Mouse (Mus musculus) T-helper 1 cell (primary cell): Measurements from ENCODE around the gene Myoz1.
"Not testable (repeated sequence)": the region's sequence is repeated elsewhere in the genome, so short reads cannot be mapped to it uniquely, and the experiment has no call there.

ENCODE experiments used
- in situ Hi-C: fragments of 300-600 bp; cut with MboI, MseI; formaldehyde crosslinking; loops from one replicate; pipeline ENCODE4 v1.15.1; 2025; ENCODE audit warnings: high pct_unique_total_duplicates

The Myoz1 gene

DNA sequence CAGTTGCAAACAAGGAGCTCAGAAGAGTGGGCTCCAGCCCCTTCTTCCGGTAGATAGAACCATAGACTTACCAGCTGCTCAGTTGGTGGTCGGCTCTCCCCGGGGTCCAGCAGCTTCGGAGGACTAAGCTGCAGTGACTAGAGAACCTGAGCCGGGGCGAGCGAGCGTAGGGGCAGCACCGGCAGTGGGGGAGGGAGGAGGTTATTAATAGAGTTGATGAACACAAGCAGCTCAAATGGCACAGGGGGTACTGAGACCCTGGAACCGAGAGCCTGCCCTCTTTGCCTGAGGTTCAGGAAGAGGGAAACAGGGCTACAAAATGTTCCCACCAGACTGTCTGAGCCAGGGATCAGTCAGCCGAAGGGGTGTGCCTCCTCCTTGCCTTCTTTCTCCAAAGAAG, at the start of gene Myoz1:
TSS of gene Myoz1 (minus strand) at position 180 of the 400 bp plus-strand sequence.
- in situ Hi-C loops: no loop called here

DNA sequence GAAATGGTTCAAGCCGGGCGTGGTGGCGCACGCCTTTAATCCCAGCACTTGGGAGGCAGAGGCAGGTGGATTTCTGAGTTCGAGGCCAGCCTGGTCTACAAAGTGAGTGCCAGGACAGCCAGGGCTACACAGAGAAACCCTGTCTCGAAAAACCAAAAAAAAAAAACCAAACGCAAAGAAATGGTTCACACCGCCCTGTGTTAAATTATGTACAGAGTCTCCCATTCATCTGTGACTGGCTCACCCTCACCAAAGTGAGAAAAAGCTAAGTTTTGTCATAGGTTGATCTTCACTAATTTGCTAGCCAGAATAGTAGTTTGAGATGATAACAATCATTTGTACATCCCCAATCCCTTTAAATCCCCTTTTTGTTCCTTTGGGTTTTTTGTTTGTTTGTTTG, 47.1 kb upstream of the Myoz1 start:
- in situ Hi-C loops: not testable (repeated sequence)

DNA sequence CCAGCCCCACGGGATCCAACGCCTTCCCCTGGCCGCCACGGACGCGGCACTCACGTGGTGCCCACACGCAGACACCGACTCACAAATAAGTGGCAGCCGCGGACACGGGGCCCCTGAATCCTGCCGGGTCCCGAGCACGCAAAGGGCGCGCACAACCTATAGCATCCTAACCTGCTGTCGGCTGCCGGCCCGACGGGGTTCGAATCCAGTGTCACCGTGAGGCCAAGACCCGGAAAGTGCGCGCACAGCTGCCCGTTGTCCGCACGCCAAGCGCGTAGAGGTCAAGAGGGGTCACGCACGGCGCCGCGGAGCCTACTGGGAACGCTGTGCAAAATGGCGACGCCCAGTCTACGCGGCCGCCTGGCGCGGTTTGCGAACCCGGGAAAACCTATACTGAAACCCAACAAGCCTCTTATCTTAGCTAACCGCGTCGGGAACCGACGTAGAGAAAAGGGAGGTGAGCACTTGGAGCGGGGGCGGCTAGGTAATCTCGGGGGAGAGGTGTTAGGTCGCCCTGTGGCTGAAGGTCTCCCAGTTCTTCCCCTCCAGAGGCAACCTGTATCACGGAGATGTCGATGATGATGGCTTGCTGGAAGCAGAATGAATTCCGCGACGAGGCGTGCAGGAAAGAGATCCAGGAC, 46.5 kb upstream of the Myoz1 start, which contains the start of gene Chchd1:
TSS of gene Chchd1 (plus strand) at position 266 of the 641 bp plus-strand sequence.
- in situ Hi-C loops: no loop called here

DNA sequence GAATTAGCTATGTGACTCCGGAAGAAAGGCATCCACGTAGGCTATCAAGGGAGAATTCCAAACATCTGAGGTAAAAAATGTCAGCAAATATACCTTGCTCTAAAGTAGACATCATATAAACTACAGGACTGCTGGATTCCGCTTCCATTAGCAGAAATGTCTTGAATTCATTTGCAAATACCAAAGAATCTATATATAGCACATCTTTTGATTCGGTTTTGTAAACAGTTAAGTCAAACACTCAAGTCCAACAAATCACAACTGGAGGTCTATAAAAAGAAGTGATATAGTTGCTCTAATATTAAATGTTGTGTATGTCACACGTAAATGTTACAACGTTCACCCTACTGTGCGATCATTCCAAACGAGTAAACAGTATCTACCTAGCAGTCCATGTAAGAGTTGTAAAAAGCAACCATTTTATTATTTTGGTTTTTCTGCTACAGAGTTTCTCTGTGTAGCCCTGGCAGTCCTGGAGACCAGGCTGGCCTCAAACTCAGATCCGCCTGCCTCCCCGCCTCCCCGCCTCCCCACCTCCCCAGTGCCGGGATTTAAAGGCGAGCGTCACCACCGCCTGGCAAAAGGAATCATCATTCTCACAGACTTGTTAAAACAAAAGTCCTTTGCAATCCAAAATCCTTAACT, 45.9 kb upstream of the Myoz1 start:
- in situ Hi-C loops: no loop called here

DNA sequence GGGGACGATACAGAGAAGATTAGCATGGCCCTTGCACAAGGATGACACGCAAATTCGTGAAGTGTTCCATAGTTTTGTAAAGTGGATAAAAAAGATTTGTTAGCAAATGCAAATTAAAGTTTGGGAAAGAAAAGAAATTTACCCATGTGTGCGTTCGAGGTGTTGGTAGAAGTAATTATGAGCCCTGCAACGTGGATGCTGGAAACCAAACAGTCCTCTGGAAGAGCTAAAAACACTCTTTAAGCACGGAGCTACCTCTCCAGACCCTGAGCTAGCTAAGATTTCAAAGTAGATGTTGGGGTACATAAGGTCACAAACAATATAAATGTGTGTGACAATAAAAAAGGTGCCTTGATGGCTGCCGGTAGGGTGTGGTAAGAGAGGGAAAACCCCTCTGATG, 45.2 kb upstream of the Myoz1 start:
- in situ Hi-C loops: no loop called here

DNA sequence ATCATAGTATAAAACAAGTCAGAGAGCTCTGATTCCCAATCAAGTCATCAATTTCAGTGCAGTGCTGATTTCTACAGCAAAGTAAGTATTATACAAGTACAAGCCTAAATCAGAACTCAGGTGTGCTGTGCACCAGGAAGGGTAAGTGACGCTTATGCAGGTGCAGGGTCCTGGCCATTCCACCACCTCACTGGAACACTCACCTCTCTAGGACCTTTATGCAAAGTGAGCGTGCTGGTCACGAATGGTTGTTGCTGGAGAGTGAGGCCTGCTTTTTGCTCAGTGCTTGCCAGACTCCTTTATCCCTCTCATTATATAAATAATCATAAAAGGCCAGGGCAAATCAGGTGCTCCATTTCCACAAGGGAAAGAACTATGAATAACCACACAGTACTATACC, 44.0 kb upstream of the Myoz1 start:
- in situ Hi-C loops: no loop called here

DNA sequence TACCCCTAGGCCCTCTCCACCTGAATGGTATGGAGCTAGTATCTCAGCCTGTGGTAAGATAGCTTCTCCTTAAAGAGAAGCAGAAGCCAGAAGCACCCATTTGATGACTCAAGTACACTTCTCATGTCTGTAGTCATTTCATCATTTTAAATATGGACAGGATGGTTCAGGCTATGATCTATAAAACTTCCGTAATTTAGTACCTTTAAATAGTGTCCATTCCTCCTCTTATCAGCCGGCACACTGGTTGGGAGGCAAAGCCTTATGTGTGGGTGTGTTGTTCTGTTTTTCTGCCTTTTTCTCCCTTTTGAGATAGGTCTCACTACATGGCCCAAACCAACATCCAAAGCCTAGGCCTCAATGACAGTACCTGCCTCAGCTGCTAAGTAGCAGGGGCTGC, 42.2 kb upstream of the Myoz1 start:
- in situ Hi-C loops: no loop called here

DNA sequence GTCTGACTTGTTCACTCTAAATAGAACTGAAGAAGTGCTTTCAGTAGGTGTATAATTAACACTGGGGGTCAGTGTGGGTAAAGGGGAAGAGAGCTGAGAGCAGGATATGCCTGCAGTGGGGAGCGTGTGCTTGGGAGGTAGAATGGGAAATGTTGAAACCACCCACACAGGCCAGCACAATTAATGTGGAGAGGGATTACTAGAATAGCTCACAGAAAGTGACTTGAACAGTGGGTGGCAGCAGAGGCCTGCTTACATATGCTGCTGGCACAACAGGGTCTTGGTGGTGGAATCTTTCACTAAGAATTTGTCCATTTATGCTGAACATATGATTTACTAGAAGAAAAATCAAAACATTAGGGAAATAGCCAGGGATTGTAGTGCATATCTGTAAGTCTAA, 40.6 kb upstream of the Myoz1 start:
- in situ Hi-C loops: no loop called here

DNA sequence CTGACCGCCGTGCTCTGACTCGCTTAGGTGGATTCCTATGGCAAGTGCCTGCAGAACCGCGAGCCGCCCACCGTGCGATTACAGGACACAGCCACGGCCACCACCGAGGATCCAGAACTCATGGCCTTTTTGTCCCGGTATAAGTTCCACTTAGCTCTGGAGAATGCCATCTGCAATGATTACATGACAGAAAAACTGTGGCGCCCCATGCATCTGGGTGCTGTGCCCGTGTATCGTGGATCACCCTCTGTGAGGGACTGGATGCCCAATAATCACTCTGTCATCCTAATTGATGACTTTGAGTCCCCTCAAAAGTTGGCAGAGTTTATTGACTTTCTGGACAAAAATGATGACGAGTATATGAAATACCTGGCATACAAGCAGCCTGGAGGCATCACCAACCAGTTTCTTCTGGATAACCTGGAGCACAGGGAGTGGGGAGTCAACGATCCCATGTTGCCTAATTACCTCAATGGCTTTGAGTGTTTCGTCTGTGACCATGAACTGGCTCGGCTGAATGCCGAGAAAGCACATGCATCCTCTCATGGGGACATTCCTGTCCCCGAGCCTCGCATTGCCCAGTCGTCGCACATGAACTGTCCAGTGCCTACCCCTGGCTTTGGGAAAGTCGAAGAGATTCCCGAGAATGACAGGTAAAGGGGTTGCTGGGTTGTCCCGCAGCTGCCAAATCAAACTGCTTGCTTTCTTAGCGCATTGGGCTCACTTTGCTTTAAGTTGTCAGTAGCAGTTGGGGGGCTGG, 39.6 kb upstream of the Myoz1 start:
- in situ Hi-C loops: no loop called here

DNA sequence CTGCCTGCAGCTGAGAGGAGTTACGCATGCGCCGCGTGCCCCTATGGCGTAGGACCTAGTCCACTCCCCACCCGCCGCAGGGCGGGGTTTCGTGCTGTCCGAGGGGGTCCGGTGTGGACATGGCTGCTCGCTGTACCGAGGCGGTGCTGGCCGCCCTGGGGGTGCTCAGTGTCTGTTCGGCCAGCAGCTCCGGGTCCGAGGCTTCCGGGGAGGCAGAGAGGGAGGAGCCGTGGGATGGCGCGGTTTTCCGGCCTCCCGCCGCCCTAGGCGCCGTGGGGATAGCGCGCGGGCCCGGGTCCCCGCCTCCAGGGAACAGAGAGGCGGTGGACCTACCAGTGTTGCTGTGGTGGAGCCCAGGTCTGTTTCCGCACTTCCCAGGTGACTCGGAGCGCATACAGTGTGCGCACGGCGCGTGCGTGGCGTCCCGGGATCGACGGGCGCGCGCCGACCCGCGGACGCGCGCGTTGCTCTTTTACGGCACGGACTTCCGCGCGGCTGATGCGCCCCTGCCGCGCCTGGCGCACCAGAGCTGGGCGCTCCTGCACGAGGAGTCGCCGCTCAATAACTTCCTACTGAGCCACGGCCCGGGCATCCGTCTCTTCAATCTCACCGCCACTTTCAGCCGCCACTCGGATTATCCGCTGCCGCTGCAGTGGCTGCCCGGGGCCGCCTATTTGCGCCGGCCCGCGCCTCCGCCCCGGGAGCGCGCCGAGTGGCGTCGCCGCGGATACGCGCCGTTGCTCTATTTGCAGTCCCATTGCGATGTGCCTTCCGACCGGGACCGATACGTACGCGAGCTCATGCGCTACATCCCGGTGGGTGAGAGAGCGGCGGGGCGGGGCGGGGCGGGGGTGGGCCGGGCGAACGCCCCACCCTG, 38.8 kb upstream of the Myoz1 start, which contains the start of gene Fut11:
TSS of gene Fut11 (plus strand) at position 85 of the 877 bp plus-strand sequence.
- in situ Hi-C loops: no loop called here

DNA sequence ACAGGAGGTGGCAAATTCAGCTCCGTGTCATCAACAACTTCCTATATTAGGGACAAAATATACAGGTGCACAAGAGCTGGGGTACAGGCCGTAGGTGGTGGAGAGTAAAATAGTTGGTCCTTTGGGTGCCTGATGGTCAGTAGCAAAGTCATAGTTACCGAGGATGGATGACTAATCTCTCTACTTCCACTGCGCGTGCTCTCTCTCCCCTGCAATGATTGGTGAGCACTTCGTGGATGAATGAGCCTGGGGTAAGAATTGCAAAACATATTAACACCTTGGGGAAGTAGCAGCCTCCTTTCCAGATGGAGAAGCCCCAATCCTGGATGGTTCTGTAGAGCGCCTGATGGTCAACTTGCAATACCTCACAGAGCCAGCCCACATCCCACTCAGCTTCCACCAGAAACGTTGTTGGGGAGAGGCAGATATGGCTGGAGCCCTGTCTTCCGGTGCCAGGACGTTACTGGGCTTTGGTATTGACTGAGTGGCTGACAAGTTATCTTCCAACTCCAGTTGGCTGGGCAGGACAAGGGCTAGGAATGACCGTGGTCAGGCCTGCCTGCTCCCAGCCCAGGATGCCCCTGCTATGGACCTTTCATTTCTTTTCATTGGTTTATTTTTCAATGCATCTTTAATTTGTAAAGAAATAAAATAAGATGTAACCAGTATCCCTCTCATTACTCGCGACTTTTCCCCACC, 38.0 kb upstream of the Myoz1 start:
- in situ Hi-C loops: no loop called here

DNA sequence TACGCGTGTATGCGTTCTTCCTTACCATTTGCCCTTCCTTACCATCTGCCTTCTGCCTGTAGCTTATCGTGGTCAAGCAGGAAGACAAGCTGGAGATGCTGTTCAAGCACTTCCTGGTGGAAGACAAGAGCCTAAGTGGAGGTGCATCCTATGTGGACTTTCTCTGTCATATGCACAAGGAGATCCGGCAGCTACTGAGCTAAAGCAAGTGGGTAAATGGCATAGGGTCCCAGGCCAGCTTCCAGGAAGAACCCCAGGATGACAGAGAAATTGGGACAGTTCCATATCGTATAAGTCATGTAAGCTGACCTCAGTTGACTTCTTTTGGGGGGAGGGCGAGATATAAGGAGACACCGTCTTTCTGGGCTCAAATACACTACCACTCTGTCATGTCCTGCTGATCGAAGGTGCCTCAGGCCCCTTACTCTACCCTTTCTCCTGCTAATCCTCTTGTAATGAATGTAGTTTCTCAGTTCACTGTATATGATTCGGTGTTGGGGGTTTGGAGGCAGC, 37.3 kb upstream of the Myoz1 start:
- in situ Hi-C loops: no loop called here

DNA sequence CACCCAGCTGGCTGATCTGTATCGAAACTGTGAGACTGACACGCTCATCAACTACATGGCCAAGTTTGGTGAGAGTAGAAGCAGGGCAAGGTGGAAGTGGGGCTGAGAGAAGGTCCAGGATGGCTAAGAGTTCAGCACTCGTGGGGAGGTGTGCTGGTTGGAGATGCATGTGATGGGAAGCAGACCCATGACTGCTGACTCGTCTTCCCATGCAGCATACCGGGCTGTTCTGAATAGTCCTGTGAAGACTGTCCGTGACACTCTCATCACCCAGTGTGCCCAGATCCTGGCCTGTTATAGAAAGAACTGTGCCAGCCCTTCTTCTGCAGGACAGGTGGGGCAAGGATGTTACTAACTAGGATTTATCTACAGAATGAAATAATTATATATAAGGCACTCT, 35.4 kb upstream of the Myoz1 start:
- in situ Hi-C loops: no loop called here

DNA sequence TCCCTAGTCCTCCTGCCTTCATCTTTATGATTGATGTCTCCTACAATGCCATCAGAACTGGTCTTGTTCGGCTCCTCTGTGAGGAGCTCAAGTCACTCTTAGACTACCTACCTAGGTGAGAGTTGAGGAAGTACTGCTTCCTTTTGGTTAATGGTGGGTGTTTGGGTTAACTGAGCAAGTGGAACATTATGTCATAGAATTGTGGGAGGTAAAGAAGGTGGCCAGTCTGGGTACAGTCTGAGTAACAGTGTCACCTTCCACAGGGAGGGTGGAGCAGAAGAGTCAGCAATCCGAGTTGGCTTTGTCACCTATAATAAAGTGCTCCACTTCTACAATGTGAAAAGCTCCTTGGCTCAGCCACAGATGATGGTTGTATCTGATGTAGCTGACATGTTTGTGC, 32.7 kb upstream of the Myoz1 start:
- in situ Hi-C loops: no loop called here

DNA sequence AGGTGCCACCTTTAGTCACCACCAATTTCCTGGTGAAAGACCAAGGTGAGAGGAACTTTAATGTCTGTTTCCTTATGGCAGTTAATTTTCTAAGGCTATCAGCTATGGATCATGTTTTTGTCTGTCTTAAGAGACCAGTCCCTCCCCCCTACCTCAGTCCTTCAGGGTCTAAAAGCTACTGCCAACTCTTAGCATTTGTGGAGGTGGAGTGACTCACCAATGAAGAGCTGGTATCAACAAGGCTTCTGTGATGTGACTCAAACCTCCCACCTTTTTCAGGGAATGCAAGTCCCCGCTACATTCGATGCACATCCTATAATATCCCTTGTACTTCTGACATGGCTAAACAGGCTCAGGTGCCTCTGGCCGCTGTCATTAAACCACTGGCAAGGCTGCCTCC, 30.2 kb upstream of the Myoz1 start:
- in situ Hi-C loops: no loop called here

DNA sequence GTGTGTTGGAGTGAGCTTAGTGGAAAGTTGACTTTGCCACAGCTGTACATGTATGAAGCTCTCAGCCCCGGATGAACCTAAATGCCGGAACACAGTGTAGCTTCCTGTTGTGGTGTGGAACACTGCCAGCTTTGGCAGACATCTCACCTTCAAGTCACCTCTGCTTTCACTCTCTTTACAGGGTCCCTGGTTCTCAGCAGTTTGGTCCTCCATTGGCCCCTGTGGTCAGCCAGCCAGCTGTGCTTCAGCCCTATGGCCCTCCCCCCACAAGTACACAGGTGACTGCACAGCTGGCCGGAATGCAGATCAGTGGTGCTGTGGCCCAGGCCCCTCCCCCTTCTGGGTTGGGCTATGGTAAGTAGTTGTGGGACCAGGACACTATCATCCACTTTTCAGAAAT, 26.2 kb upstream of the Myoz1 start:
- in situ Hi-C loops: no loop called here

DNA sequence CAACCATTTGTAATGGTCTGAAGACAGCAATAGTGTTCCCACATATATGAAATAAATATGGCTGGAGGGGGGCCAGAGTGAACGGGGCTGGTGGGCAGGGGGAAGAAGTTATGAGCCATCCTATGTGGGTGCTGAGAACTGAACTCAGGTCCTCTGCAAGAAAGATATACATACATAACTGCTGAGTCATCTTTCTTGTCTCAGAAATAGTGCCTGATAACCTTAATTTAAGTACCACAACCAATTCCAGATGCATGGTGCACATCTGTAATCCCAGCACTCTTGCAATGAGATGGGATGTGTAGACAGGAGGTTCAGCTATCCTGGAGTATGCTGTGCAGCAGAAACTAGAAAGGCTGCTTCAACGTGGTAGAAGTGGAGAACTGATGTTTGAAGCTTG, 25.4 kb upstream of the Myoz1 start:
- in situ Hi-C loops: no loop called here

DNA sequence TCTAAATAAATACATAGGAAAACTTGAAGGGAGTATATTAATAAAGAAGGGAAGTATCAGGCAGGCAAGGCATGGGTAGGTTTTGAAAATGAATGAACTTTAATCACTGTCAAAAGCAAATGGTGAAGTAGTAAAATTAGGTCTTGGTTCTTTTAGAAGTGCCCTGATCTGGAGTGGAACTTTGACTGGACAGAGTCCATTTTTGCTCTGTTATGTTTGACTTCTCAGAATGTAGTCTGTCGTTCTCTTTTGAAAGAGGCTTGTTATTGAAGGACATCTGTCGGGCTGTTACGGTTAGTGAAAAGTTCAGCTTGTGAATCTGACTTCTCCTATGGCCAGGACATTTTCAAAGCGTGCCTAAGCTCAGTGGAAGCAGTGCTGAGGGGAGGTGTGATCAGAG, 21.6 kb upstream of the Myoz1 start:
- in situ Hi-C loops: no loop called here

DNA sequence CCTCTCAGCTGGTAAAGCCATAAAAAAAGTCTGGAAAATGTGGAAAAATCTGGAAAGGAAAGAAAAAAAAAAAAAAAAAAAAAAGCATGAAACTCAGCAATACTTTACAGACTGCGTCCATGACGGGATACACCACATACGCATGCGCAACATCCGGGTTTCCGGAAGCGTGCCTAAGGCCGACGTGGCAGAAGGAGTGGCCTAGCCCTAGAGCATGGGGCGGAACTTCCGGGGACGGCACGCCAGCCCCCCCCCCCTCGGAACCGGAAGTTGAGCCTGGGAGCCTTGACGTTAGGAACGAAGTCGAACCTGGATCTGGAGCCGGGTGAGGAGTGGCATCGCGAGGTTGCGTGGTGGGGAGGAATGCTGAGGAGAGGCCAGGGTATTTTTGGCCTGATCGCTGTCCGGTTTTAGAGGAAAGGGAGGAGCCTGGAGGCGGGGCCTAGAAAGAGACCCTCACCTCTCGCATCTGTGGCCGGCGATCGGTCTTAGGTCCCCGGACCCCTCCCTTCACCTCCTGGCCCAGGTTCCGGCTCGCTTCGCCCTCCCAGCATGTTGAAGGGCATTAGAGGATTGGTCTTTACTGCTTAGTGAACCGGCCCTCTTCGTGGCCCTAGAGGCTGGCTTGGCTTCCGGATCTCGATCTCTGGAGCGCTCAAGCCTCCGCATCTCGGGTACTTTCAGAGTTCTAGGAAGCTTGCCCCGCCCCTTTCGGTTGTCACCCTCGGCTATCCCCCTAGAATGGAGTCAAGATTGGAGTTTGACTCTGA, 17.9 kb upstream of the Myoz1 start, which contains the start of gene Sec24c:
TSS of gene Sec24c (plus strand) at position 245 of the 770 bp plus-strand sequence.
- in situ Hi-C loops: no loop called here

DNA sequence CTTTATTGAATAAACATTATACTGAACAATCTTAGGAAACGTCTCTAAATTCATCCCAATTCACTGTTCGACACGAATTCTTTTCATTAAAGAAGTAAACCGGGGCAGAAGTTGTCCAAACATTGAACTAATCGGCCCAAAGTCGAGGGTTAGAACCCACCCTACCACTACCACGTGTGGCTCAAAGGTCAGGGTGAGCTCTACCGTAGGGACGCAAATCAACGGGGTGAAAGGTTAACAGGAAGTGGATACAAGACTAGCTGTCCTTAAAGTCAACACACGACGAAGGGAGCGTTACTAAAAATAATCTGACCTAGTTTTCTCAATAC, 17.4 kb upstream of the Myoz1 start:
- in situ Hi-C loops: no loop called here
